Mouse (Mus musculus): ENCODE results near the gene Zfp462.
"Not testable (repeated sequence)": the region's sequence is repeated elsewhere in the genome, so short reads cannot be mapped to it uniquely, and the experiment has no call there.

The Zfp462 gene

GRCm38 (mm10) chr4:54953657-54954395 lies 9.0 kb downstream of the Zfp462 start:
- no peak for DNase-seq

DNA sequence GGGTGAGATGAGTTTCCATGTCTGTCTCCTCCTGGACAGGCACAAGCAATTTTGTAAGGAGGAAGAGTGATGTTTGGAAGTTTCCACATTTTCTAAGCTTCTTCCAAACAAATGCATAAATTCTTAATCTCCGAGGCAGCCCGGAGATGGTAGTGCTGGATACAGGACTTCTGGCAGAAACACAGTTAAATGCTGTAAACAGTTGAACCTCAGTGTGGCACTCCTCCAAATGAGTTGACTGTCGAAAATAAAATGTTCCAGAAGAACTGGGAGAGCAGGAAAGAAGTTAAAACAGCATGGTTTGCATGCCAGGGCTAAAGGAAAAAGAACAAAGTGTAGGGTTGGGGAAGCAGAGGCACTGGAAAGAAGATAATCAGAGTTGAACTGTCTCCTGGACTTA lies 9.6 kb downstream of the Zfp462 start:
- DNase-seq = no peak

DNA sequence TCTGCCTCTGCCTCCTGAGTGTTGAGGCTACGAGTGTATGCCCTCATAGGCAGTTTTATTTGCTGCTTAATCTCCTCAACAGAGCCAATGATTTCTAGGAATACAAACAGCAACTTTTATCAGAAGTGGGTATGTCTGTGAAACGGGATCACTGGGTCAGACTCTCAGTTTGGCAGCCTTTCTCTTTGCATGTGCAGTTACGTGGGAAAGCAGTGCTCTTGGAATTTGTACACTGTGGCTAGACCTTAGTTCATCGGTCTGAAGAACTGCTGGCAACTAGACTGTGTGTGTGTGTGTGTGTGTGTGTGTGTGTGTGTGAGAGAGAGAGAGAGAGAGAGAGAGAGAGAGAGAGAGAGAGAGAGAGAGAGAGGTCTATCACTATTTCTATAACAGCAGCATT lies 15.9 kb downstream of the Zfp462 start:
- DNase-seq = no peak

- DNase-seq = no peak
Observed at GRCm38 (mm10) chr4:54962141-54962540, 17.3 kb downstream of the Zfp462 start.

GRCm38 (mm10) chr4:54963551-54963950 lies 18.7 kb downstream of the Zfp462 start:
- DNase-seq = no peak

GRCm38 (mm10) chr4:54965169-54965695 lies 20.4 kb downstream of the Zfp462 start:
- DNase-seq = no peak

DNA sequence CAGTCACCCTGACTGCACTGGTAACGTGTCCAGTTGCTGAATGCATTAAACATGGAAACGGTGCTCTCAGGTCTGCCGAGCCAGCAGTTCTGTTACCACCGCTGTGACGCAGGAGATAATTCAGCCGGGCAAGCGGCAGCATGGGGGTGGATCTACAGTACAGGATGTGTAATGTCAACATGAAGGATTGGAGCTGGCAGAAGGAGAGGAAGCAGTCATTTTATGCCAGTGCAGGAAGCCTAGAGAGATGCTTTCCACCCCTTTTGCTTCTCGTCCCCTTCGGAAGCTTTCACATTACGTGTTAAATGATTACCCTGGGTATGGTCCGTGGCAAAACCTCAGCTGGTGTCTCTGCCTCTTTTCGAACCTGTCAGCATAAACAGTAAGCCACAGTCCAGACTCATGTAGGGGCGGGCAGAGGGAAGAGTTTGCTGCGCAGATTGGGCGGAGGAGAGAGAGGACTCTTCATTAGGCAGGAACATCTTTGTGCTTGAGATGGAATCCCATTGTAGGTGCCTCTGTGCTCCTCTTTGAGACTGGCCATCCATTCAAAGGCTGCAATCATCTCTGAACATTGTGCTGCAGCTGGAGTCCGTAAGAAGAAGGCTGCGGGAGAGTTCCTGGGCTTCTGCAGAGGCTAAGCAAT lies 21.4 kb downstream of the Zfp462 start:
- DNase-seq = peak; percentile 75 to 78

DNA sequence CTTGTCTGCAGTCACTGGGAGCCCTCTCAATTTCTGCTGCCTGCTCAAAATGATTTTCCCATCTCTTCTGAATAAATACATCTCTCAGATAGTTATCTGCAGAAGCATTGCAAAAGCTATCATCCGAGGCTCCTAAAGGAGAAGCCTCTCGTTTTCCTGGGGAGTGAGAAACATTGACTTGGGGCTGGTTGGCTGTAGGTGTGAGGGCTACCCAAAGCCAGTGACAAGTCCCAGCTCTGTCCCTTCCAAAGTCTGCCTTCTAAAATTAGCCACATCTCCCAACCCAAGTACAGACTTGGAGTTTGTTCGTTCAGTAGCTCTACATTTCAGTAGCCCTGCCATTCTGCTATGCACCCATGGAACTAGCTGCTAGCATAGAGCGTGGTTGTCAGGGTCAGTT lies 22.3 kb downstream of the Zfp462 start:
- no peak for DNase-seq

- peak; percentile 59 to 65 for DNase-seq
Observed at GRCm38 (mm10) chr4:54967721-54968120, 22.9 kb downstream of the Zfp462 start.

DNA sequence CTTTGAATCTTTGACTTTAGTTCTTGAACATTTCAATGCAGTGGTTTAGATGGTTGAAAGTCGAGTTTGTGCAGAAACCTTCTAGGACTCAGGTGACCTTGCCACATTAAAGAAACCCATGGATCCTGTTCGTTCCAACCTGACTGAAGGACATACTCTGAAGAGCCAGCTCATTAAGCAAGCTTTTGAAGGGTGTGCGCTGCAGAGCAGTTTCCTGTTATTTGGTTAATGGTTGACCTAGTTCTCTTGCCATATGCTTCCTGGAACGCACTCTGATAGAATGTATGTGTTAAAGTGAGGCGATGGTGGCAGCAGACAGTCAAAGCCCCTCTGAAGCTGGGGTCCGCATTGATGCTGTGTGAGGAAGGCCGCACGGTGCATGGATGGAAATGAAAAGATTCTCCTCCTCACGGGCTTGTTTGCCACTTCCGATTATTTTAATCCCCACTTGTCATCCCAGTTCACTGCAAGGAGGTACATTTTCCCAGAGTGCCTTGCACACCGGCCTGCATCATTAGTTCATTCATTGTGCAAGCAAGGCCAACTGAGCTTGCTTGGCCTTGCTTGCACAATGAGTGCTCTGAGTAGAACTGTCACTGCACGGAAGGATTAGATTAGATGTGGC lies 24.9 kb downstream of the Zfp462 start:
- no peak for DNase-seq

GRCm38 (mm10) chr4:54971386-54971785 lies 26.5 kb downstream of the Zfp462 start:
- no peak for DNase-seq

GRCm38 (mm10) chr4:54972096-54972495 lies 27.2 kb downstream of the Zfp462 start:
- no peak for DNase-seq

- DNase-seq = peak; percentile 48
Observed at GRCm38 (mm10) chr4:54972827-54973560, 28.1 kb downstream of the Zfp462 start.

- peak; percentile 49 to 53 for DNase-seq
Observed at GRCm38 (mm10) chr4:54979771-54980472, 35.1 kb downstream of the Zfp462 start.

DNA sequence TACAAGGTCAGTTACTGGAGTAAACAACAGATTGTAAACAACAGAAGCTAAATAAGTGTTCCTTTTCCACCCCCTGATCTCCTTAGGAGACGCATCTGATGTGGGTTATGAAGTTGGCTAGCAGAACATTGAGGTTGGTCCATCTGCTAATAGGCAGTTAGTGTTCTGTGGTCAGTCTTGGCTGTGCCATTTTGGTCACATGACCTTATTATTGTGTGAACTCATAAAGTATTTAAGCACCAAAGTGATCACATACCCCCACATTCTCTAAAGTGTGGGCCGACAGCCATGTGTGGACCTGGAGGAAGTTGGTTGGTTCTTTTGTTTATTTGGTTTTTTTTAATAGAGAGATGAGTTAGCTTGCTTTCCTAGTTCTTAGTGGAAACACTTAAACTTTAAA lies 39.7 kb downstream of the Zfp462 start:
- DNase-seq = no peak

DNA sequence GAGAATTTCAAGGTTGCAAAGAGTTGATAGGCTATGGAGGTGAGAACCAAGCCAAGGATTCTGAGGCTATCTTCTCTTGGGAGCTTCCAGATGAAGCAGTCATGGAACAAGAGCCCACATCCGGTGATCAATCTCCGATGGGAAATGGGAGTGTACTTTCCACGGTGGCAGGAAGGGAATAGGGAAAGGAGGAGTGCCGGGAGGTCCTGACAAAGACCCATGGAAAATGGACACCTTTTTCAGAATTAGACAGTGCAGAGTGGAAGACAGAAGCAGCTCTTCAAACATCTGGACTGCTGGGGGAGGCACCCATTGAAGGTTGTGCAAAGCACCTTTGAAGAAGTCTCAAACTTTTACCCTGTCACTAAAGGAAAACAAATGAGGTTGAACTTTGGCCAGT lies 41.8 kb downstream of the Zfp462 start:
- DNase-seq = no peak

- DNase-seq = no peak
Observed at GRCm38 (mm10) chr4:54987256-54987655, 42.4 kb downstream of the Zfp462 start.

- DNase-seq = no peak
Observed at GRCm38 (mm10) chr4:54987926-54988325, 43.1 kb downstream of the Zfp462 start.

- no peak for DNase-seq
Observed at GRCm38 (mm10) chr4:54991973-54992372, 47.1 kb downstream of the Zfp462 start.

DNA sequence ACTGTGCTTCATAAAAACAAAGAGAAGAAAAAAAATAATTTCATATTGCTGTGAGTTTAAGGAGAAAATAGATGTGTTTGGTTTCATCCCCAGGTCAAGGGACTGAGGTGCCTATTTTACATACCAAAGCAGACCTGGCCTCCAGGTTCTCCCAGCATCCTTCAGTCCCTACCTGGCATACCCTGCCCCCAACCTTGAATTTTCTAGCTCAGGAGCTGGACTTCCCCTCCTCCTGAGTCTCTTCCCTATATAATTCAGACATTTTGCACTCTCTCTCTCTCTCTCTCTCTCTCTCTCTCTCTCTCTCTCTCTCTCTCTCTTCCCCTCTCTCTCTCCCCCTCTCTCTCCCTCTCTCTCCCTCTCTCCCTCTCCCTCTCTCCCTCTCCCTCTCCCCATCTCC lies 48.2 kb downstream of the Zfp462 start:
- not testable (repeated sequence) for DNase-seq

- no peak for DNase-seq
Observed at GRCm38 (mm10) chr4:54995258-54995657, 50.4 kb downstream of the Zfp462 start.

GRCm38 (mm10) chr4:54996064-54996463 lies 51.2 kb downstream of the Zfp462 start:
- no peak for DNase-seq

Data from kidney, adult 8-10 months (tissue).